Mouse (Mus musculus): ENCODE measurements around the gene Stambp.

Stambp gene

GRCm38 (mm10) chr6:83568901-83569862, 3.3 kb downstream of the Stambp start:
- no peak for DNase-seq

- DNase-seq = no peak
These were observed 16.6 kb downstream of the Stambp start for GRCm38 (mm10) chr6:83555972-83556371.

DNA sequence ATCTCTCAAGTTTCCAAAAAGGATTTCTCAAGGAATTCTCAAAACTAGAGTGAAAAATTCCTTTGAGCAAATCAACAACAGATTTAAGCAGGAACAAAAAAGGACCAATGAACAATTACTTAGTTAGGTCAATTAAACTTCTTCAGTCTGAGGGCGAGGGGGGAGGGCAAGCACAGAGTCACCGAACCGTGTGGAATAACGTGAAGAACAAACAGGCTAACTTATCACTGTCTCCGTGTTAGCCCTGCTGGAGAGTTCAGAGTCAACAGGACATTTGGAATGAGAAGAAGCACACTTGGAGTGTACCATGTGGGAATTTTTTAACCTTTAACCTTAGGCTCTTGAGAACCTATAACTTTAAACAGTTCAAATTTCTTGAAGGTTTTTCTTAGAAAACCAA, 24.2 kb downstream of the Stambp start:
- DNase-seq = peak; percentile 31

DNA sequence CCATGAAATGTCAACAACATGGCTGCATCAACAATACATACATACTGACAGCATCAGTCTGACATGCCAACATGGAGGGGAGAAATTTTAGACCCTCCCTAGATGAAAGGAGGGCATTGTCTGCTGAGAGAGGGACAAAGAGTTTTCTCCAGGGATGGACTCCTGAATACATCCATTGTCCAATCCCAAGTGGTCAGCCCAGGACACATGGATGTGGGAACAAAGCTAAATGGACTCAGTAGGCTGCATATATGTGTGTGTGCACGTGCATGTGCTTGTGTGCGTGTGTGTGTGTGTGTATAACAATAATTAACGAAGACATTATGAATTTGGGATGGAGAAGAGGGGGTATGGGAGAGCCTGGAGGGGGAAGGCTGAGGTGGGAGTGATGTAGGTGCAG, 26.8 kb downstream of the Stambp start:
- DNase-seq = no peak

DNA sequence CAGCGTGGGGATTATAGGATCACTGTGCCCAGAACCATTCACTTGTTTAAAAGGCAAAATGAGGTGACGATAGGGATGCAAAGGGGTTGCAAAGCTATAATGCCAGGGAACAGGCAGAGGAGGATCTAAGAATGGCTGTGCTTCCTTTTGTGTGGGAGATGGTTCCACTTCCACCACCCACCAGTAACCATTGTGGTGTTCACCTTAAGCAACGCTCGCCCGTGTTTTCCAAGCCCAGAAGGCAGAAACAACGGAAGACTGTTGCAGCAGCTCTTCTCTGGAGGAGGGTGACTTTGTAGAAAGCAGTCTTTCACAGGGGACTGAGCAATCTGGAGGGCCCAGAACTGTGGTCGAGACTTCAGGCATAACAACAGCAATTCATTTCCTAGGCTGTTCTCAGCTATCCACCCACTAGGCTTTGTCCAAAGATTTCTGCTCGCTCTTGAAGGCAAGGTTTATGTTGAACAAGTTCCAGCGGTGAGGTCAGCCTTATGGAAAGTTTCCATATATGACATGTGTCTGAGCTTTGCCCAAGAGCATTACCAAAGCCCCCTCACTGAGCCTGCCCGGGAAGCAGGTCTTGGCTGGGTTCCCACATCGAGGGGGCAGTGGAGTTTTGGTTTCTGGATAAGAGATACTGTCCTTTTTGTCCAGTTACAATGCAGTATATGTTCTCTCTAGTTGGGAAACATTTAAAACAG, 30.6 kb downstream of the Stambp start:
- no peak for DNase-seq

DNA sequence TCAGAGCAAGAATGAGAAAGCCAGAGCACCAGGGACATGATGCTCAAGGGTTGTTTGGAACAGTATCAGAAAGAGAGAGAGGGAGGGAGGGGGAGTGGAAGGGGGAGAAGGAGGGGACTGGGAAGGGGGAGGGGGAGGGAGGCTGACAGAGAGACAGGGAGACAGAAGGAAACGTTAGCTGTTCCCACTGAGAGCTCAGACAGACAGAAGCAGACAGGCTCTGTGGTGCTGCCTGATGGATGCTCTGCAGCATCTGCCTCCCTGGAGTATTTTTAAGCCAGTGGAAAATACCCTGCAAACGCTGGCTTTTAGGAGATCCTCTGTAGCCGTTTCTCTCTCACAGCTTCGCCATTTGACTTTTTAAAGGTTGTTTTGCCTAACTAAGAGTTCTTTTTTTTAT, 32.5 kb downstream of the Stambp start:
- DNase-seq = no peak

GRCm38 (mm10) chr6:83536795-83537059, 35.8 kb downstream of the Stambp start:
- no peak for DNase-seq

DNA sequence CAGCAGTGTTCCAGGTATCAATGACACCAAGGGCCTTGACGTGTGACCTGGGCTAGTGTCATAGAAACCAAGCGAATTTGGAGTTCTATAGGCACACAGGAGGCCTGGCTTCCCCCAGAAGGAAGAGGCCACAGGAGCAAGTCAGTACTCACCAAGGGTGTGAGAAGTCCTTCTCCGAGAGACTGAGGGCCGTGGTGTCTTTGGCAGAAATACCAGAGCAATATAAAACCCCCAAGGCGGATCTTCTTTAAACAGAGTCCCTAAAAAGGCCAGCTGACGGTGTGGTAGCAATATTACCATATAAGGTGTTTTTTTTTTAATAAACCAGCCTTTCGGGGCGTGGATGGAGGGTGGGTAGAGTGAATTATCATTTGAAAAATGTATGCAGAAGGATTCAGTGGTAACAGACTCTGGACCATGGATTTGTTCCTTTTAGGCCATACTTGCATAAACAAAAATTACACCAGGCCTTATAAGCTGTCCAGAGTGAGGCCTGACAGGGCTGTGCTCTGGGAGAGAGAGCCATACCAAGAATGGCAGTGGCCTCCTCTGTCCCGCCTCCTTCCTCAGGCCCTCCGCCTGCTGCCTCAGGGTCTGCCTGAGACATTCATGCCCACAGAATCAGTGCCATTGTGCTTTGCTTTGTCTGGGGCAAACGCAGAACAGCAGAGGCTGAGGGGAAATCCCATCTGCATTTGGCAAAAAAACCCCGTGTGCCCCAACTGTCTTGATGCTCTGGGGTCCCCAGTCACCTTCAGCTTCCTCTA, 36.3 kb downstream of the Stambp start, which contains the start of gene Actg2:
Actg2 (minus strand) TSS at position 238 of the 767 bp plus-strand sequence.
- no peak for DNase-seq

DNA sequence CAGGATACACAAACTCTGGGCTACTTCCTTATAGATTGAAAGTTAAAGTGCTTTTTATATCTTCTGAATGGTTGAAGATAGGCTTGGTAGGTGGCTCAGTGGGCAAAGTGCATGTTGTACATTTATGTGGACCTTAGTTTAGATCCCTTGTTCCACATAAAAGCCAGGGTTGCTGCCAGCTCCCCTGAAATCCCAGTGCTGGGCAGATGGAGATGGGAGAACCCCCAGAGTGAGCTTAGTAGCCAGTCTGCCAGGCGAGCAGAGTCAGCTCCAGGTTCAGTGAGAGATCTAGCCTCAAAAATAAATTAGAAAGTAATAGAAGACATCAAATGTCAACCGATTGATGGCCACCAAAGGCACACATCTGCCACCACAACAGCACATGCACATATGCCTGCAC, 39.9 kb downstream of the Stambp start:
- no peak for DNase-seq

DNA sequence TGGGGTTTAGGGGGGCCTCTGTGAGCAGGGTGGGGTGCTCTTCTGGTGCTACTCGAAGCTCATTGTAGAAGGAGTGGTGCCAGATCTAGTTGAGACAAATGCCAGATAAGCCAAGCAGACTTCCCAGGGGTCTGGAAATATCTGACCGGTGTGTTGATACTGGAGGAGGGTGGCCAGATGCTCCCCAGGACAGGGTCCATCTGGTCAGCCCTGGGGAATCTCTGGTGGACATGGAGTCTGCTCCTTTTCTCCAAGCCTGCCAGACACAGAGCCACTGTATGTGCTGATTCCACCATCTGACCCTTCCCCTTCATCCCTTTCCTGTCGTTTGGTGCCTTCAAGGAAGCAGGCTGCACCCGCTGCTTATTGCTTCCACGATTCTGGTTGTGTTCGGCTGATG, 49.3 kb downstream of the Stambp start:
- DNase-seq = no peak

DNA sequence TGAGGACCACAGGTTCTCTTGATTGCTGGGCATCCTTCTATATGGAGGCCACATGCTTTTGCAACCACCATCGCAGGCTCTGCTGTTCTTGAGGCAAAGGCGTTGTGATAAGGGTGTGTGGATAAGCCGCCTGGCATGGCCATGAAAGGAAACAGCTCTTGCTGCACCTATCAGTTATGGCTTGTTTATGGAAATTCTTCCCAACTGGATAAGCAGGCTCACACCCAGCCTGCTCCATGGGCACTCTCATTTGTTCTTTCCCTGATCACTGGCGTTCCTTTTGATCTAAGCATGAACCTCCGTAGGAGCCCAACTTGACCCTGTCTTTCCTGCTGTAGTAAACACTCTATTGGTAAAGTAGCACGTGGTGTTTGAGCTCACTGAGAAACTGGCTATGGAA, 50.7 kb downstream of the Stambp start:
- no peak for DNase-seq

GRCm38 (mm10) chr6:83518637-83519036, 53.9 kb downstream of the Stambp start:
- no peak for DNase-seq

DNA sequence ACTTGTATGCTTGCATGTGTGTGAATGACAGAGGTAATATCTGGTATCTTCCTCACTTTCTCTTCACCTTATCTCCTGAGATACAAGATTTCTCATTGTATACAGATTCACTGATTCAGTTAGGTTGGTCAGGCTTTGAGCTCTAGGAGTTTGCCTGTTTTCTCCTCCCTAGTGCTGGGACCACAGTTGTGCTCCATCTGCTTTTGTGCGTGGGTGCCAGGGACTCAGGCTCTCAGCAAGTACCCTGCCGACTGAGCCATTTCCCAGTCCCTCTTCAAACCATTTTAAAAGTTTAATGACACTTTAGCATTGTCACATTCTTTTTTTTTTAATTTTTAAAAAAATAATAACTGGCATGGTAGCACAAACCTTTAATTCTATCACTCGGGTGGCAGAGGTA, 57.4 kb downstream of the Stambp start:
- no peak for DNase-seq

DNA sequence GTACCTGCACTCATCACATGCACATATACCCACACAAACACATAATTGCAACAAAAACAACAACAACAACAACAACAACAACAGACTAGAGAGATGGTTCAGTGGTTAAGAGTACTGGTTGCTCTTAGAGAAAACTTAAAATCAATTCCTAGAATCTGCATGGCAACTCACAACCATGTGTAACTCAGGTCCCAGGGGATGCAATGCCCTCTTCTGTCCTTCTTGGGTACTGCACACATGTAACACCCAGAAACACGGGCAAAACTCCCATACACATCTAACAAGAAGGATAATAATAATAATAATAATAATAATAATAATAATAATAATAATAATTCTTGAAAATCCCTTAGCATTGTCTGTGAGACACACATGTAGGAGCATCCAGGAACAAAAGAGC, 60.0 kb downstream of the Stambp start:
- no peak for DNase-seq

GRCm38 (mm10) chr6:83510210-83510609, 62.3 kb downstream of the Stambp start:
- DNase-seq = no peak

- DNase-seq = no peak
These were observed 63.1 kb downstream of the Stambp start for GRCm38 (mm10) chr6:83509442-83509841.

- no peak for DNase-seq
These were observed 65.4 kb downstream of the Stambp start for GRCm38 (mm10) chr6:83507168-83507546.

DNA sequence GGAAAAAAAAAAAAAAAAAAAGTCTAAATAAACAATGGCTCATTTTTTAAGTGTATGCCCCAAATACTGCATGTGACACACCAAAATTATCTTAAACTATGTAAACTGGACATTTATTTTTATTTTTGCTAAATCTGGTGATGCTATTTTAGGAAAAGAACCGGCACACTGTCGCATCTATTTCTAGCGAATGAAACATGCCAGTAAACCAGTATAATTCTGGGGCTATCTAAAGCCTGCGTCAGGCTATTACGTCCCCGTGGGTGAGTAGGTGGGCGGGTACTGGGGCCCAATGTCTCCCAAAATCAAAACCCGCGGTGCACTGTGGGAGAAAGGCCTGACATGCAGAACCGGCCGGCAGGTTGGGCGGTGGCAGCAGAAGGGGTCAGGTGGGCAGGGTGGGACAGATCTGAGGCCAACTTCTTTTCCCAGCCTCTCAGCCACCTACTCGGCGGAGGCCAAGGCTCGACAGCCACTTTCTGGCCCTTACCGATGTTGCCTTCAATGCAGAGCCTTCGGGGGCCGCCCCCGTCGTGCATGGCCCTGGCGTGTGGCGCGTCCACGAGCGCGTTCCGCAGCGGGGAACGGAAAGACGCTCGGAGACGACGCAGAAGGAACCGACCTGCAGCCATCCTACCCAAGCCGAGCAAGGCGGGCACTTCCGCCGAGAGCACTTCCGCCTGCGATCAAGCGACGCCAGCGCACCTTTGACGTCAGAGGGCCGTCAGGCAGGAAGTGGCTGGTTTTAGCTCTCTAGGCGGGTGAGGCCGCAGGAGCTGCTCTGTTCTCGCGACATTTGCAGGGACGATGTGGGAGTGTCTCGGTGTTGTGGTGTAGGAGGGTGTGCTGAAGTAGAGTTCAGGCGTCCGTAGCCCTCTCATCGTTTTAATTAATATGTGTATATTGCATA, 66.0 kb downstream of the Stambp start, which contains the start of gene Dguok:
Dguok (minus strand) TSS at position 712 of the 910 bp plus-strand sequence.
- DNase-seq = peak; percentile 98

DNA sequence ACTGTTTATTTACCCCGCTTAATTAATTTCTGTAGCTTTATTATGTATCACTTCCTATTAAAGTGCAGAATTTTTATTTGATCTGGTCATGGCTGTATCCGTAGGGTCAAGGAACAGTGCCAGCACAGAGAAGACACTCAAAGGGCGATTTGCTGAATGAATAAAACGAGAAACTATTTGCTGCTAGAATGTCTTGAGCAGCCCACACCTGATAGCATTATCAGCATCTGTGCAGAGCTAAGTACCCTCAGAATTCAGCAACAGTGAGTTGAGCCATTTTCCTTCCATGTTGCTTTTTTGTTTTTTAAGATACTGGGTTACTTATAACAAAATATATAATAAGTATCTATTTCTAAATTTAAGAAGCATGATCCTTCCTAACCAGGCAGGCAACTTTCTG, 67.0 kb downstream of the Stambp start:
- DNase-seq = no peak

DNA sequence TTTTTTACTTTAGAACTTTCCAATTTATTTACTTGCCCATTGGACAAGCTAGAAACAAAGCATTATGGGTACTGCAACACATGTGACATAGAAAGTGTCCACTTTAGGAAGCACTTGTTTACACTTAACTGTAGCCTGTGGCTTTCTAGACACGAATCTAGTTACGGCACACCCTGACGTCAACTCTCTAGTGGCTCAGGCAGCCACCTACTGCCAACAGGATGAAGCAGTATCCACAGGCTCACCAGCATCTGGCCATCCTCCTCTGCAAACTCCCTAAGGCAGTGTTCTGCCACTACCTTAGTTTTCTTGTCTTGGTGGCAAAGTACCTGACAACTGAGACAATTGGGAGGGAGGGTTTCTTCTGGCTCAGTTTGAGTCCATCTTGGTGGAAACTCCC, 69.2 kb downstream of the Stambp start:
- no peak for DNase-seq

- no peak for DNase-seq
These were observed 69.9 kb downstream of the Stambp start for GRCm38 (mm10) chr6:83502656-83503055.

DNA sequence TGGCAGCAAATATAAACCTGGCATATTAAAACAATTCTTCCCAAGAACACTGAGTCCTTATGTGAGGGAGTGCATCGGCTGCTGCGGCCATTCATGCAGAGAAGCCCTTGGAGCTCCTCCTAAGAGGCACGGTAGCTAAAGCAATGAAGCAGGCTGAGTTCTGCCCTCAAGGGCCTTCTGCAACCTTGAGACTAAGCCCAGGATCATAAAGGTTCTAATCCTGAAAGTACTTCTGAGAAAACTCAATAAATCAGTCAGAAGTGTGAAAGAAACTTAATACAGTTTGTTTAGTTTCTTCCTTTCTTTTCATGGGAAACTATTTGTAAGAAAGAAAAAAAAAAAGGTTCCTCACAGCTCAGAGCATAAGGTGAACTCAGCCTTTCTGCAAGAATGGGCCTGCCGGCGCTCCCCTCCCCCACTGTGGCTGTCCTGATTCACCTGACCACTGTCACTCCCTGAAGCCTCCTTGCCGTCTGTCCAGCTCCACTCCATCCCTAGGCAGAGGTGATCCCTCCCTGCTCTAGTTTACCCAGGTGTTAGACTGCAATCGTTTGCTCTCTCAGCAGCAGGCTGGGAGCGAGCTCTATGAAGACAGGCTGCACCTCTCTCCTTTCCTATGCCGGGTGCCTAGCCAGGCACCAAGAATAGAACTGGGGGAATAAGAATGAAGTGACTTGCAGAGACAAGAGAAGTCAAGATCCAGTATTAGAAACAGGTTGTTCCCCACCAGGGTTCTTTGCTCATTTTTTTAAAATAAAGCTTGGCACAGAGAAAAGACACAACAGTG, 70.8 kb downstream of the Stambp start:
- no peak for DNase-seq

All from kidney, adult 11 months (tissue).